Mouse (Mus musculus) intestine, embryonic 16.5 days (tissue): Measurements from ENCODE around the gene Pkd2. TPM values are rescaled to one million over a fixed set of nuclear protein-coding genes. Genes with fewer than 3 reads are reported as not detected.

Experiments
- ATAC-seq: fragments of 200-750 bp; cut with Nextera tagmentation; 2 replicates; pipeline ENCODE4 v1.8.0; 2017; ENCODE audit warnings: moderate TSS enrichment, moderate library complexity
- H3K27ac ChIP-seq: fragments of 300-500 bp; sonication (generic); 2 replicates; pipeline ENCODE4 v1.5.1; 2014; ENCODE audit warnings: mild to moderate bottlenecking, low read length
- H3K27me3 ChIP-seq: fragments of 300-500 bp; sonication (generic); replicated peaks from 2 replicates; pipeline ENCODE4 v1.6.1; 2014; ENCODE audit warnings: low read length, control low read depth, mixed read lengths; ENCODE audit not compliant: control insufficient read depth, insufficient read depth
- H3K36me3 ChIP-seq: fragments of 300-500 bp; sonication (generic); 2 replicates; pipeline ENCODE4 v1.6.1; 2014; ENCODE audit warnings: low read length, control low read depth; ENCODE audit not compliant: control insufficient read depth, insufficient read depth
- H3K4me1 ChIP-seq: fragments of 300-500 bp; sonication (generic); 2 replicates; pipeline ENCODE4 v1.6.1; 2014; ENCODE audit warnings: low read length, control low read depth, mixed read lengths; ENCODE audit not compliant: control insufficient read depth, insufficient read depth
- H3K4me2 ChIP-seq: fragments of 300-500 bp; sonication (generic); 2 replicates; pipeline ENCODE4 v1.6.1; 2014; ENCODE audit warnings: low read depth, low read length, control low read depth
- H3K4me3 ChIP-seq: fragments of 300-500 bp; sonication (generic); 2 replicates; pipeline ENCODE4 v1.5.1; 2014; ENCODE audit warnings: mild to moderate bottlenecking, low read length
- H3K9ac ChIP-seq: fragments of 300-500 bp; sonication (generic); 2 replicates; pipeline ENCODE4 v1.6.1; 2014; ENCODE audit warnings: low read depth, low read length
- H3K9me3 ChIP-seq: fragments of 300-500 bp; sonication (generic); 2 replicates; pipeline ENCODE4 v1.6.1; 2016; ENCODE audit warnings: low read length, control low read depth; ENCODE audit not compliant: control insufficient read depth
- WGBS: fragments of 180-500 bp; shearing (Covaris S2); extraction: QIAGEN DNeasy Blood & Tissue Kit; methylation state at CpG from one replicate; pipeline ENCODE4 v1.1.7; 2014; 5-methylcytosine and 5-hydroxymethylcytosine counted together
- polyA plus RNA-seq: library from polyadenylated mRNA; unstranded; fragments of >200 nt; fragmentation: Nextera tagmentation; extraction: Ambion mirVana; gene quantifications from 2 replicates; pipeline ENCODE4 v1.2.1, GENCODE M21; 2015

Pkd2 gene
- polyA plus RNA-seq: 6.4 and 6.6 TPM in 2 replicates

GRCm38 (mm10) chr5:104458832-104459705 lies at the start of gene Pkd2:
Gene Pkd2, plus strand, starts transcription at chr5:104459450.
- peak; percentile 95 for ATAC-seq
- Histone ChIP-seq H3K27me3 (no peaks in the 10 kb centered on the region), H3K4me2 (peak within 1 kb of the TSS; percentile 78), H3K4me1 (peaks cover 10% of the 10 kb centered on the region; the same call in 1 of the 2 replicates), H3K27ac (peak within 1 kb of the TSS; percentile 92), H3K9me3 (no peaks in the 10 kb centered on the region), H3K36me3 (no peaks in the 10 kb centered on the region), H3K4me3 (peak within 1 kb of the TSS; percentile 85), H3K9ac (peak within 1 kb of the TSS; percentile 97)
- WGBS: 10% methylated on average over 34 of the region's 46 CpGs

- no peaks in the 10 kb centered on the region for H3K4me1 ChIP-seq
- no peak overlapping the region for H3K4me2 ChIP-seq
- no peak overlapping the region for H3K9ac ChIP-seq
- ATAC-seq: no peak
- H3K27me3 ChIP-seq: no peaks in the 10 kb centered on the region
- H3K4me3 ChIP-seq: no peak overlapping the region
- no peaks in the 10 kb centered on the region for H3K36me3 ChIP-seq
- 74% methylated on average over 2 of the region's 2 CpGs for WGBS
- H3K9me3 ChIP-seq: no peaks in the 10 kb centered on the region
- H3K27ac ChIP-seq: no peak overlapping the region
These were observed 43.3 kb upstream of the Pkd2 start for GRCm38 (mm10) chr5:104415999-104416398.

GRCm38 (mm10) chr5:104417028-104417427 lies 42.2 kb upstream of the Pkd2 start:
- no peak overlapping the region for H3K4me2 ChIP-seq
- no peak overlapping the region for H3K9ac ChIP-seq
- 71% methylated on average over 3 of the region's 3 CpGs for WGBS
- no peaks in the 10 kb centered on the region for H3K27me3 ChIP-seq
- ATAC-seq: no peak
- no peak overlapping the region for H3K27ac ChIP-seq
- no peaks in the 10 kb centered on the region for H3K9me3 ChIP-seq
- no peaks in the 10 kb centered on the region for H3K4me1 ChIP-seq
- H3K36me3 ChIP-seq: no peaks in the 10 kb centered on the region
- H3K4me3 ChIP-seq: no peak overlapping the region

- H3K36me3 ChIP-seq: no peaks in the 10 kb centered on the region
- H3K4me3 ChIP-seq: no peak overlapping the region
- H3K4me2 ChIP-seq: no peak overlapping the region
- WGBS: 89% methylated on average over 1 of the region's 1 CpGs
- H3K4me1 ChIP-seq: no peaks in the 10 kb centered on the region
- no peaks in the 10 kb centered on the region for H3K9me3 ChIP-seq
- H3K9ac ChIP-seq: no peak overlapping the region
- no peak for ATAC-seq
- H3K27me3 ChIP-seq: no peaks in the 10 kb centered on the region
- H3K27ac ChIP-seq: no peak overlapping the region
These were observed 41.5 kb upstream of the Pkd2 start for GRCm38 (mm10) chr5:104417721-104418120.

- Histone ChIP-seq H3K27me3 (no peaks in the 10 kb centered on the region), H3K9me3 (no peaks in the 10 kb centered on the region), H3K4me3 (no peak overlapping the region), H3K9ac (no peak overlapping the region), H3K27ac (no peak overlapping the region), H3K4me2 (no peak overlapping the region), H3K36me3 (no peaks in the 10 kb centered on the region), H3K4me1 (no peaks in the 10 kb centered on the region)
- WGBS: 66% methylated on average over 2 of the region's 2 CpGs
- ATAC-seq: no peak
These were observed 37.2 kb upstream of the Pkd2 start for GRCm38 (mm10) chr5:104422039-104422438.

- Histone ChIP-seq H3K9ac (no peak overlapping the region), H3K27ac (no peak overlapping the region), H3K9me3 (no peaks in the 10 kb centered on the region), H3K4me2 (no peak overlapping the region), H3K4me3 (no peak overlapping the region), H3K4me1 (no peaks in the 10 kb centered on the region), H3K36me3 (no peaks in the 10 kb centered on the region), H3K27me3 (no peaks in the 10 kb centered on the region)
- ATAC-seq: no peak
- 82% methylated on average over 3 of the region's 3 CpGs for WGBS
These were observed 35.4 kb upstream of the Pkd2 start for GRCm38 (mm10) chr5:104423861-104424260.

- Histone ChIP-seq H3K27ac (no peak overlapping the region), H3K4me2 (no peak overlapping the region), H3K4me1 (no peaks in the 10 kb centered on the region), H3K9ac (no peak overlapping the region), H3K36me3 (no peaks in the 10 kb centered on the region), H3K9me3 (no peaks in the 10 kb centered on the region), H3K27me3 (no peaks in the 10 kb centered on the region), H3K4me3 (no peak overlapping the region)
- WGBS: 75% methylated on average over 8 of the region's 8 CpGs
- no peak for ATAC-seq
These were observed 33.3 kb upstream of the Pkd2 start for GRCm38 (mm10) chr5:104425949-104426348.

- Histone ChIP-seq H3K27me3 (no peaks in the 10 kb centered on the region), H3K9ac (no peak overlapping the region), H3K4me2 (no peak overlapping the region), H3K27ac (no peak overlapping the region), H3K4me1 (peaks cover 2% of the 10 kb centered on the region; the same call in 1 of the 2 replicates), H3K9me3 (no peaks in the 10 kb centered on the region), H3K36me3 (no peaks in the 10 kb centered on the region), H3K4me3 (no peak overlapping the region)
- WGBS: 42% methylated on average over 12 of the region's 12 CpGs
- ATAC-seq: no peak
These were observed 26.4 kb upstream of the Pkd2 start for GRCm38 (mm10) chr5:104432886-104433285.

- Histone ChIP-seq H3K9ac (no peak overlapping the region), H3K4me1 (peaks cover 2% of the 10 kb centered on the region; the same call in 1 of the 2 replicates), H3K4me2 (no peak overlapping the region), H3K36me3 (no peaks in the 10 kb centered on the region), H3K27me3 (no peaks in the 10 kb centered on the region), H3K27ac (no peak overlapping the region), H3K4me3 (no peak overlapping the region), H3K9me3 (no peaks in the 10 kb centered on the region)
- WGBS: 45% methylated on average over 6 of the region's 6 CpGs
- ATAC-seq: no peak
These were observed 25.2 kb upstream of the Pkd2 start for GRCm38 (mm10) chr5:104433968-104434565.
